Mouse (Mus musculus) cerebellum, adult 2 months (tissue): ENCODE results near the gene Wfs1. TPM values are rescaled to one million over a fixed set of nuclear protein-coding genes. Genes with fewer than 3 reads are reported as not detected.
A peak's percentile ranks its signal among the peaks of the same experiment; 100 is the strongest.

Source experiments
- DNase-seq, 2 experiments: peaks; one replicate each; pipeline ENCODE4 v3.0.0; 2021
- H3K27ac ChIP-seq: fragments of 200-500 bp; 2 replicates; pipeline ENCODE4 v1.5.1; 2012; ENCODE audit warnings: low read length, control low read depth, inconsistent platforms; ENCODE audit not compliant: insufficient read depth
- H3K27me3 ChIP-seq: fragments of 200-500 bp; 2 replicates; pipeline ENCODE4 v1.6.1; 2012; ENCODE audit warnings: inconsistent platforms, mild to moderate bottlenecking, low read length, moderate library complexity; ENCODE audit not compliant: control insufficient read depth, insufficient read depth
- H3K4me1 ChIP-seq: fragments of 200-500 bp; 2 replicates; pipeline ENCODE4 v1.6.1; 2011; ENCODE audit warnings: low read length; ENCODE audit not compliant: control insufficient read depth, insufficient read depth
- H3K4me3 ChIP-seq: fragments of 200-500 bp; replicated peaks from 2 replicates; pipeline ENCODE3; 2011; ENCODE audit warnings: mild to moderate bottlenecking, low read depth, low read length, control low read depth; ENCODE audit not compliant: insufficient read depth
- CTCF ChIP-seq: fragments of 200-500 bp; IDR thresholded peaks from 2 replicates; pipeline ENCODE4 v1.5.1; 2011; ENCODE audit warnings: low read depth, mild to moderate bottlenecking, control low read depth, low read length, moderate library complexity, borderline replicate concordance; ENCODE audit not compliant: insufficient read depth
- POLR2A ChIP-seq: fragments of 200-500 bp; IDR thresholded peaks from 2 replicates; pipeline ENCODE4 v1.6.1; 2011; ENCODE audit warnings: low read length, control low read depth, borderline replicate concordance; ENCODE audit not compliant: insufficient read depth
- WGBS: fragments of 180-500 bp; shearing (Covaris S2); methylation state at CpG from one replicate; pipeline ENCODE4 v1.1.7; 2018; 5-methylcytosine and 5-hydroxymethylcytosine counted together
- polyA plus RNA-seq: library from polyadenylated mRNA; depleted of rRNA; stranded (reverse); fragments of >200 nt; gene quantifications from 2 replicates; pipeline ENCODE4 v1.2.3, GENCODE M21; 2012

Gene Wfs1
- polyA plus RNA-seq, 1 experiment: 27.2 TPM

DNA sequence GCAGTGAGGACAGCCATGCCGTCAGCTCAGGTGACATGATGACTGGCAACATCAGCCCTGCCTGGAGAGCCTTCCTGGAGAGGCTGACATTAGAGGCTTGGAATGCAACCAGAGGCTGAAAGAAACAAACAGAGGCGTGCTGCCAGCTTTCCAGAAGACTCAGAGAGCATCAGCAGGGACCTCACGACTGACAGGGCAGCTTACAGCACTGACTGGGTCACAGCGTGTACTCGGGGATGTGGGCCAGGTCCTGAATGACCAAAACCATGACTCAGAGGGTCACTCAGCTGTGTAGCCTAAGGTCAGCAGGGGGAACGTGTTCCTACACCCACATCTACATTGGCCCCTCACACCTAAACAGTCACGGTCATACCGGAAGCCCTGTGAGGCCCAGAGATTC lies 10.0 kb downstream of the Wfs1 start:
- Histone ChIP-seq H3K4me1 (no peaks in the 10 kb centered on the region), H3K4me3 (no peak overlapping the region), H3K27me3 (no peaks in the 10 kb centered on the region), H3K27ac (no peak overlapping the region)
- TF ChIP-seq CTCF: no peak
- no peak for TF ChIP-seq POLR2A
- DNase-seq: no peak
- 56% methylated on average over 8 of the region's 8 CpGs for WGBS

DNA sequence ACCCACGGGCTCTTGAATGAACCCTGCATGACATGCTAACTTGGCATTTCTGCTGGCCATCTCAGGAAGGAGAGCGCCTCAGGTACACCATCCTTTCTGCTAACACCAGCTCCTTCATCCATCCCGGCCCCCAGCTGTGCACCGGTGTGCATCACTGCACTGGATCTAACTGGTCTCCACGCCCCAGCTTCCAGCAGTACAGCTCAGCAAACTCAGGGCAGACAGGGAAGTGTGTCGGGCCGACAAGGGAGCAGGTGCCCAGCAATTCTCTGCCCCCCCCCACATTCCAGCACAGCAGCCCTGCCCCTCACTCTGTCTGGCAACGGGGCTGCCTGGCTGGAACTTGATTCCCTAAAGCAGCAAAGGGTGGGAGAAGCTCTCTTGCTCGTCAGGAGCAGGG lies 11.2 kb downstream of the Wfs1 start:
- Histone ChIP-seq H3K4me3 (no peak overlapping the region), H3K27me3 (no peaks in the 10 kb centered on the region), H3K4me1 (no peaks in the 10 kb centered on the region), H3K27ac (no peak overlapping the region)
- TF ChIP-seq POLR2A (no peak), CTCF (no peak)
- no peak for DNase-seq
- 64% methylated on average over 9 of the region's 9 CpGs for WGBS

DNA sequence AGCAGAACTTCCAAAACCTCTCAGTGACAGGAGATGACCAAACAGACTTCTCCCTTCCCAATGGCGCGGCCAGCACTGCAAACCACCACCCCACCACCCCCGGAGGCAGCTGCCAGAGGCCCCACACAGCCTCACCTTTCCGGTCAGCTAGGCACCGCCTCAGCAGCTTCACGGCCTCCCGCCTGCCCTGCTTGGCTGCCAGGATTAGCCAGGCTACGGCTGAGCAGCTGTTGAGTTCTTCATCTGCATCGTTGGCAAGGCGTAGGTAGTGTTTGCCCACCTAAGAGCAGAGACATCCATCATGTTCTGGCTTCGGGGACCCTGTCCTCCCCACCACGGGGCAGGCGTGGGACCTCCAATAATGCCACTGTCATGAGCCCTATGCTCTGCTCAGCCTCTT lies 13.7 kb downstream of the Wfs1 start:
- Histone ChIP-seq H3K4me3 (no peak overlapping the region), H3K27ac (no peak overlapping the region), H3K27me3 (no peaks in the 10 kb centered on the region), H3K4me1 (peaks cover 17% of the 10 kb centered on the region)
- no peak for DNase-seq
- TF ChIP-seq CTCF: no peak
- TF ChIP-seq POLR2A: no peak
- whole genome bisulfite sequencing: 59% methylated on average over 13 of the region's 13 CpGs

- Histone ChIP-seq H3K27ac (no peak overlapping the region), H3K27me3 (no peaks in the 10 kb centered on the region), H3K4me1 (peaks cover 22% of the 10 kb centered on the region), H3K4me3 (no peak overlapping the region)
- peak; percentile 70 to 76 for DNase-seq
- 25% methylated on average over 8 of the region's 8 CpGs for WGBS
- TF ChIP-seq POLR2A (no peak), CTCF (no peak)
These were observed 17.4 kb downstream of the Wfs1 start for GRCm38 (mm10) chr5:36971587-36971986.

DNA sequence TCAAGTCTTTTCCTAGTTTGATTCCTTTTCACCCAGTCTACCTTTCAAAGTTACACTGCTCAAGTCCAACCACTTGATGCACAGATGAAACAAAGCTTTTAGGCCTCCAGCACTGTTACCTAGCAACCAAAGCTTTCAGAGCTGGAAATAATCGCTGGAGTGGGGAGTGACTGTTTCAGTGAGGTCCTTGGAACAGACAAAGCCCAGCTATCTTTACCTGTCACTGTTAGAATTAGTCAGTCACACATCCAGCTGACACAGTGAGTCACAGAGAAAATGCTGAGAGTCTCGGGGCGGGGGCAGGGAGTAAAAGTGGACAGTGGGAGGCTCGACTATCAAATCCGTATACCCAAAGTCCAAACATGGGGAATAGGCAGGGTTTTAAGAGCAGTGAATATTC lies 28.5 kb downstream of the Wfs1 start:
- TF ChIP-seq CTCF (no peak), POLR2A (no peak)
- no peak overlapping the region for H3K27ac ChIP-seq
- no peak overlapping the region for H3K4me3 ChIP-seq
- 28% methylated on average over 5 of the region's 5 CpGs for WGBS
- H3K27me3 ChIP-seq: no peaks in the 10 kb centered on the region
- no peak for DNase-seq
- H3K4me1 ChIP-seq: no peaks in the 10 kb centered on the region; the same call in 1 of the 2 replicates

- Histone ChIP-seq H3K4me1 (no peaks in the 10 kb centered on the region; the same call in 1 of the 2 replicates), H3K27me3 (no peaks in the 10 kb centered on the region), H3K4me3 (no peak overlapping the region), H3K27ac (no peak overlapping the region)
- no peak for TF ChIP-seq POLR2A
- TF ChIP-seq CTCF: peak; percentile 82
- DNase-seq: peak; percentile 56 to 64
- 31% methylated on average over 5 of the region's 5 CpGs for WGBS
These were observed 30.2 kb downstream of the Wfs1 start for GRCm38 (mm10) chr5:36958837-36959236.

GRCm38 (mm10) chr5:36955366-36955765 lies 33.6 kb downstream of the Wfs1 start:
- H3K4me1 ChIP-seq: peaks cover 14% of the 10 kb centered on the region
- no peak overlapping the region for H3K4me3 ChIP-seq
- WGBS: 35% methylated on average over 4 of the region's 4 CpGs
- peak; percentile 62 for TF ChIP-seq CTCF
- no peak for TF ChIP-seq POLR2A
- no peaks in the 10 kb centered on the region for H3K27me3 ChIP-seq
- DNase-seq: peak in 1 of 2 experiments; percentile 56
- no peak overlapping the region for H3K27ac ChIP-seq

DNA sequence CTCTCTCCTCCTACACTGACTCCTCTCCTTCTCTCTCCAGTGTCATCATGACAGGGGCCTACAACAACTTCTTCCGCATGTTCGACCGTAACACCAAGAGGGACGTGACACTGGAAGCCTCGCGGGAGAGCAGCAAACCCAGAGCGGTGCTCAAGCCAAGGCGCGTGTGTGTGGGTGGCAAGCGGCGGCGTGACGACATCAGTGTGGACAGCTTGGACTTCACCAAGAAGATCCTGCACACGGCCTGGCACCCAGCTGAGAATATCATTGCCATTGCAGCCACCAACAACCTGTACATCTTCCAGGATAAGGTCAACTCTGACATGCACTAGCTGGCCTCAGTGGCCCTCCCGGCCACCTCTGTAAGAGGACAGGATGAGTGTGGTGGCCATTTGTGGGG lies 36.7 kb downstream of the Wfs1 start:
- Histone ChIP-seq H3K27ac (no peak overlapping the region), H3K4me1 (peaks cover 14% of the 10 kb centered on the region), H3K4me3 (no peak overlapping the region), H3K27me3 (no peaks in the 10 kb centered on the region)
- peak; percentile 43 to 48 for DNase-seq
- 34% methylated on average over 15 of the region's 15 CpGs for WGBS
- no peak for TF ChIP-seq CTCF
- TF ChIP-seq POLR2A: no peak

DNA sequence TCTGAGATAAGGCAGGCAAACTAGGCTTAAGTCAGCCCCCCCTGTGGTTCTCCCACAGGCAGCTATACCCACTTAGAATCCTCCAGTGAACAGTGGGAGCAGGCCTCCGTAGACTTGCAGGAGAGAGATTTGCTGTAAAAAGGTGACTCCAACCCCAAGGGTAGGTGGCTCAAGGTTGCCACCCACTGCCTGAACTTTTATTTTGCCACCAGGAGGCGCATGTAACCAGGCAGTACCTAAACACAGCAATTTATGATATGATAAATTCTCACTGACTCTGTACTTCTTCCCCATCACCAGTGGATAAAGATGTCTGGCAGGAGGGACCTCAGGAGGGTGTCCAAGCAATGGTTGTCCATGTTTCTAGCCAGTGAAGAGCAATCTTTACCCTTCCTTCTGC lies 38.1 kb downstream of the Wfs1 start:
- WGBS: 50% methylated on average over 2 of the region's 2 CpGs
- TF ChIP-seq POLR2A (no peak), CTCF (peak; percentile 24; the same call in 1 of the 2 replicates)

More for the DNA sequence above, 38.1 kb downstream of the Wfs1 start:
- H3K4me1 ChIP-seq: peaks cover 14% of the 10 kb centered on the region
- no peak for DNase-seq
- H3K27ac ChIP-seq: no peak overlapping the region
- no peaks in the 10 kb centered on the region for H3K27me3 ChIP-seq
- H3K4me3 ChIP-seq: no peak overlapping the region
